26 mouse cellular contexts compared by ENCODE assay signal in genomic region chr6:112471644-112472043, GRCm38 (mm10). TPM values are rescaled to one million over a fixed set of nuclear protein-coding genes. Genes with fewer than 3 reads are reported as not detected.
"Had no signal": no experiment of that assay in that cellular context is flagged by ENCODE, and none has a peak within 500 bp of the region (broad histone marks: within the 10 kb centered on the region; RNA-seq: fewer than 3 reads in every experiment).

No protein-coding gene starts in this region.

- H3K27ac ChIP-seq: layer of hippocampus, adult 2 months; liver, embryonic 13.5 days; midbrain, embryonic 10.5 days; midbrain, embryonic 13.5 days; neural tube, embryonic 13.5 days; stomach, postnatal 0 days had no signal

- H3K4me2 ChIP-seq: liver, embryonic 13.5 days; midbrain, embryonic 13.5 days; neural tube, embryonic 13.5 days had no signal

- H3K4me3 ChIP-seq: layer of hippocampus, adult 2 months; liver, embryonic 13.5 days; megakaryocyte, embryonic 14.5 days; midbrain, embryonic 10.5 days; midbrain, embryonic 13.5 days; myocyte; neural tube, embryonic 13.5 days had no signal

- ATAC-seq: intestine, postnatal 0 days; midbrain, embryonic 13.5 days; midbrain, embryonic 16.5 days had no signal

- H3K36me3 ChIP-seq: liver, embryonic 13.5 days; midbrain, embryonic 10.5 days; midbrain, embryonic 13.5 days; neural tube, embryonic 13.5 days had no signal

- H3K4me1 ChIP-seq: liver, embryonic 13.5 days; megakaryocyte, embryonic 14.5 days; midbrain, embryonic 13.5 days; neural tube, embryonic 13.5 days had no signal

- DNase-seq: kidney, adult 8-10 months; kidney, postnatal 25 days; layer of hippocampus, adult 9-11 months; liver, embryonic 13.5 days; lung, adult 2 months; lung, postnatal 14 days; lung, postnatal 4 days; right cerebral cortex, postnatal 4 days; thymus, adult 2 months; thymus, postnatal 14 days; thymus, postnatal 4 days had no signal

- H3K27me3 ChIP-seq: liver, embryonic 13.5 days; midbrain, embryonic 13.5 days; neural tube, embryonic 13.5 days had no signal

- H3K9ac ChIP-seq: liver, embryonic 13.5 days; midbrain, embryonic 13.5 days; neural tube, embryonic 13.5 days had no signal

- H3K9me3 ChIP-seq: liver, embryonic 13.5 days; midbrain, embryonic 10.5 days; midbrain, embryonic 13.5 days had no signal

RNA-seq across cellular contexts. Expression of gene Cav3, which starts 12.3 kb away (rescaled TPM):
- total RNA-seq: left cerebral cortex, adult 18-20 months; left cerebral cortex, postnatal 36 days; monocyte, adult 5-6 weeks; neutrophil, adult 5-6 weeks had no signal
- polyA plus RNA-seq: liver, adult 2 months; midbrain, embryonic 10.5 days; midbrain, embryonic 13.5 days; stomach, embryonic 14.5 days had no signal

RNA-seq across cellular contexts. Expression of gene Oxtr, which starts 18.1 kb away (rescaled TPM):
- total RNA-seq: liver, adult 2 months; monocyte, adult 5-6 weeks; neutrophil, adult 5-6 weeks had no signal
- polyA plus RNA-seq: liver, adult 2 months; liver, embryonic 13.5 days had no signal
